Mouse (Mus musculus): Measurements from ENCODE around the gene Dtnb. TPM values are rescaled to one million over a fixed set of nuclear protein-coding genes. Genes with fewer than 3 reads are reported as not detected.
A peak's percentile ranks its signal among the peaks of the same experiment; 100 is the strongest.

Dtnb gene
- total and polyA plus RNA-seq, 2 experiments from 2014 or later: 4.7 to 25.5 TPM

DNA sequence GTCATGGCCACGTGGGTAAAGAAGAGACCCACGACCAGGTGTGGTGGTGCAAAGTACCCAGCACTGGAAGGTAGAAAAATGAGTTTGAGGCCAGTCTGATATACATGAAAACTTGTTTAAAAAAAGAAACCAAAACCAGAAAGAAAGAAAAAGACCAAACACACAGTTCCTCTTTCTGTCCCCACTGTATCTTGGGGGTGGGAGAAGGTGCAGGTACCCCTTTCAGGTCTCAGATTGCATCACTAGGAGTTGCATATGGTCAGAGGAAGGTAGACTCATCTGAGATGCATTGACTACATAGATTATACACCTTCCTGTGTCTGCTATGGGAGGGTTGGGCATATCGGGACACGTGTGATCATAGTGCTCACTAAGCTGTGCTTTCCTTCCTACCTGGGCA, 85.1 kb downstream of the Dtnb start:
- no peak overlapping the region for H3K27ac ChIP-seq (ENCODE audit: low read depth)

DNA sequence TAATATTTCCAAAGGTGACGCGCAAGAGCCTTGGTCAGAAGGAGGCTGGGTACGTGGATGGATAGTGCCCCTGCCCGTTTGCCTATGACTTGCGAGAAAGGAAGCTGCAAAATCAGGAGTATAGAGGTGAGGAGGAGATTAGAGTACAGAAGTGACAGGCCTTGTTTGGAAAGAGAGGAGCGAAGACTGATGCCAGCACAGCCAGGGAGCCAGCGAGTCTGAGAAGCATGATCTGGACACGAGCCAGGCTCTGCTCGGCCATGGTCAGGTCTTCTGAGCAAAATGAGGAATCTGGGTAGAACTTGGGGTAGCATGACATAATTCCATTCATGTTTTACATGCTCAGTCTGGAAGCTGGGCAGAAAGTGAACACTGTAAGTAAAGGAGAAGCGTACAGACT, 85.6 kb downstream of the Dtnb start:
- H3K4me3 ChIP-seq (ENCODE audit: low read depth, low read length): no peak overlapping the region

More for the DNA sequence above, 85.1 kb downstream of the Dtnb start:
- TF ChIP-seq EP300 (IDR thresholded peaks at IDR 0.05; ENCODE audit: low read depth) (no peak), CTCF (IDR thresholded peaks at IDR 0.05; ENCODE audit: low read depth) (no peak)
- H3K9me3 ChIP-seq (replicated peaks; ENCODE audit: control insufficient read depth, low read length): no peaks in the 10 kb centered on the region
- no peak overlapping the region for H3K4me2 ChIP-seq (ENCODE audit: low read depth, low read length)
- ATAC-seq (ENCODE audit: insufficient read depth, low read depth) (no peak), DNase-seq (ENCODE audit: low spot score) (no peak)
- WGBS: 83% methylated on average over 4 of the region's 4 CpGs
- H3K4me1 ChIP-seq (ENCODE audit: control insufficient read depth, insufficient read depth): no peaks in the 10 kb centered on the region
- no peaks in the 10 kb centered on the region for H3K27me3 ChIP-seq (ENCODE audit: control insufficient read depth, insufficient read depth, low read length)
- no peak overlapping the region for H3K4me3 ChIP-seq (ENCODE audit: low read depth, low read length)
- no peaks in the 10 kb centered on the region for H3K36me3 ChIP-seq (replicated peaks; ENCODE audit: control insufficient read depth, insufficient read depth, low read length)
- H3K9ac ChIP-seq (replicated peaks; ENCODE audit: low read depth, low read length): no peak overlapping the region

DNA sequence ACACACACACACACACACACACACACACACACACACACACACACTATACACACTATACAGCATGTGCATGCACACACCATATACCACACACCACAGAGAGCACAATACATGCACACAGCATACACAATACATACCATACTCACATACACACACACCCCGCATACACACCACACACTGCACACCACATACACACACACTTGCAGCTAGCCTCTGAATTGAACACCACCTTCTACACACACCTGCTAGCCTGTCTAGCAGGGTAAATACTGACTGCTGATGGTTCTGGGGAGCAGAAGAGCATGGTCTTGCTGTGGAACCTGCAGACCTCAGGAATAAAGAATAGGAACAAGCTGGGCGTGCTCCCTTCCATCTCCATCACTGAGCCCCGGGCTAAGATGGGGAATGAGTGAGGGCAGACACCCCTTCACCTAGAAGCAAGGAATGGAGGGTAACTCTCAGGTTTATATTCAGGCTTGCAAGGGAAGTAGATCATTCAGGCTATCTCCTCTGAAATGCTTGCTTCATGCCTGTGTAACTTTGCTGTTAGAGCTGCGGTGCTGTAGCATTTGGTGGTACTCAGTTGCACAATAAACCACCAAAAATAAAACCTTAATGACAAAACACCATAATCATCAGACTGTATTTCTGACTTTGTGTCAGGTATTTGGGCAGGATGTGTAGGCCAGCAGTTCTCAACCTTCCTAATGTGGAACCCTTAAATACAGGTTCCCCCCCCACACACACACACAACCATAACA, 87.6 kb downstream of the Dtnb start:
- Histone ChIP-seq H3K4me3 (ENCODE audit: low read depth, low read length) (no peak overlapping the region), H3K9me3 (replicated peaks; ENCODE audit: control insufficient read depth, low read length) (no peaks in the 10 kb centered on the region), H3K4me1 (ENCODE audit: control insufficient read depth, insufficient read depth) (no peaks in the 10 kb centered on the region), H3K36me3 (replicated peaks; ENCODE audit: control insufficient read depth, insufficient read depth, low read length) (no peaks in the 10 kb centered on the region), H3K27ac (ENCODE audit: low read depth) (no peak overlapping the region), H3K9ac (replicated peaks; ENCODE audit: low read depth, low read length) (no peak overlapping the region), H3K27me3 (ENCODE audit: control insufficient read depth, insufficient read depth, low read length) (no peaks in the 10 kb centered on the region), H3K4me2 (ENCODE audit: low read depth, low read length) (no peak overlapping the region)
- WGBS: 81% methylated on average over 4 of the region's 4 CpGs
- no peak for TF ChIP-seq EP300 (IDR thresholded peaks at IDR 0.05; ENCODE audit: low read depth)
- TF ChIP-seq CTCF (IDR thresholded peaks at IDR 0.05; ENCODE audit: low read depth): no peak
- ATAC-seq (ENCODE audit: insufficient read depth, low read depth): no peak
- DNase-seq (ENCODE audit: low spot score): no peak

More for the DNA sequence above, 85.6 kb downstream of the Dtnb start:
- TF ChIP-seq CTCF (IDR thresholded peaks at IDR 0.05; ENCODE audit: low read depth): no peak
- TF ChIP-seq EP300 (IDR thresholded peaks at IDR 0.05; ENCODE audit: low read depth): no peak
- Histone ChIP-seq H3K36me3 (replicated peaks; ENCODE audit: control insufficient read depth, insufficient read depth, low read length) (no peaks in the 10 kb centered on the region), H3K27me3 (ENCODE audit: control insufficient read depth, insufficient read depth, low read length) (no peaks in the 10 kb centered on the region), H3K4me2 (ENCODE audit: low read depth, low read length) (no peak overlapping the region), H3K9ac (replicated peaks; ENCODE audit: low read depth, low read length) (0 out of 2 replicates have a peak overlapping the region, but pooled peaks have one; percentile 15), H3K27ac (ENCODE audit: low read depth) (no peak overlapping the region), H3K4me1 (ENCODE audit: control insufficient read depth, insufficient read depth) (no peaks in the 10 kb centered on the region), H3K9me3 (replicated peaks; ENCODE audit: control insufficient read depth, low read length) (no peaks in the 10 kb centered on the region)
- DNase-seq (ENCODE audit: low spot score) (no peak), ATAC-seq (ENCODE audit: insufficient read depth, low read depth) (no peak)
- 48% methylated on average over 10 of the region's 10 CpGs for WGBS

DNA sequence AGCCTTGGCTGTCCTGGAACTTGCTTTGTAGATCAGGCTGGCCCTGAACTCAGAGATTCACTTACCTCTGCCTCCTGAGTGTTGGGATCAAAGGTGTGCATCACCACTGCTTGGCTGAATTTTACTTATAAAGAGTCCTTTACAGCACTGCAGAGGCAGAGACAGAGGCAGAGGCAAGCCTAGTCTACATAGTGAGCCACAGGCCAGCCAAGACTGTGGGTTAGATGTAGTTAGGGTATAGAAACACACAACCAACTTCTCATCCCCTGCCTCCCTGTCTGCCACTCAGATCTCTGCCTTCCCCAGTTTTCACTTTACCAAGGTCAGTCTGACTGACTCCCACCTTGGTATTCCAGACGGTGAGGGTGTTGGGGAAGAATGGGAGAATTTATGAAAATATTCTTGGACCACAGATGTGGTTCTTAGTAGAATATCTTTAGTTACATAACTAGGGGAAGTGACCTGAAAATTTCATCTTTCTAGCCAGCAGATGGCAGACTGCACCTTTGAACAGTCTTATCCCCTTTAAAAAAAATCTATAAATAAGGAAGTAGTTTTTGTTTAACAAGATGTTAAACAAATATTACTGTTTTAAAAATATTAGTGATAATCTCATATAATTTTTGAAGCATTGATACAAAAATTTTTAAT, 88.9 kb downstream of the Dtnb start:
- no peak overlapping the region for H3K4me3 ChIP-seq (ENCODE audit: low read depth, low read length)
- no peak overlapping the region for H3K9ac ChIP-seq (replicated peaks; ENCODE audit: low read depth, low read length)
- ATAC-seq (ENCODE audit: insufficient read depth, low read depth): no peak
- TF ChIP-seq CTCF (IDR thresholded peaks at IDR 0.05; ENCODE audit: low read depth) (peak; percentile 46), EP300 (IDR thresholded peaks at IDR 0.05; ENCODE audit: low read depth) (no peak)
- H3K27ac ChIP-seq (ENCODE audit: low read depth): no peak overlapping the region
- H3K4me2 ChIP-seq (ENCODE audit: low read depth, low read length): no peak overlapping the region
- no peaks in the 10 kb centered on the region for H3K9me3 ChIP-seq (replicated peaks; ENCODE audit: control insufficient read depth, low read length)
- H3K4me1 ChIP-seq (ENCODE audit: control insufficient read depth, insufficient read depth): no peaks in the 10 kb centered on the region
- H3K27me3 ChIP-seq (ENCODE audit: control insufficient read depth, insufficient read depth, low read length): no peaks in the 10 kb centered on the region
- no peaks in the 10 kb centered on the region for H3K36me3 ChIP-seq (replicated peaks; ENCODE audit: control insufficient read depth, insufficient read depth, low read length)
- DNase-seq (ENCODE audit: low spot score): peak; percentile 43
- 56% methylated on average over 1 of the region's 1 CpGs for WGBS

DNA sequence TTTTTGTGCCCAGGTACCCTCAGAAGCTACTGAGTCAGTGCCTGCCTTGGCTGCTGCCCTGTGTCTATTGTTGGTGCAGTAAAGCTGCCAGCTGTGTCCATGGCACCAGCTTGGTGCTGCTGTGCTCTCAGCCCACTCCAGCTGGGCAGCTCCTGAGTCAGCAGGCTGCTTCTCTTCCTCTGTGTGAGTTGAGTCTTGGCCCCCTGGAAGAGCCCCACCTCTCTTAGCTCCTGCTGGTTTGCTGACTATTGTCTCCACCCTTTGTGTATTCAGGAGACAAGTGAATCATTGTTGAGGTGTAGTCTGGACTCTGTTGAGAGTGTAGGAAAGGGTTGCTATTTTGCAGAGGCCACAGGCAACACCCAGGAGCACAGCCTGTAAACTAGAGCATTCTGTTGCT, 90.5 kb downstream of the Dtnb start:
- Histone ChIP-seq H3K36me3 (replicated peaks; ENCODE audit: control insufficient read depth, insufficient read depth, low read length) (no peaks in the 10 kb centered on the region), H3K4me2 (ENCODE audit: low read depth, low read length) (no peak overlapping the region), H3K9me3 (replicated peaks; ENCODE audit: control insufficient read depth, low read length) (no peaks in the 10 kb centered on the region), H3K27me3 (ENCODE audit: control insufficient read depth, insufficient read depth, low read length) (no peaks in the 10 kb centered on the region), H3K4me1 (ENCODE audit: control insufficient read depth, insufficient read depth) (no peaks in the 10 kb centered on the region), H3K9ac (replicated peaks; ENCODE audit: low read depth, low read length) (no peak overlapping the region), H3K4me3 (ENCODE audit: low read depth, low read length) (no peak overlapping the region), H3K27ac (ENCODE audit: low read depth) (no peak overlapping the region)
- ATAC-seq (ENCODE audit: insufficient read depth, low read depth) (no peak), DNase-seq (ENCODE audit: low spot score) (no peak)
- no peak for TF ChIP-seq EP300 (IDR thresholded peaks at IDR 0.05; ENCODE audit: low read depth)

Measured in heart, postnatal 0 days (tissue).